Comparison of ENCODE assay signal across 9 mouse cellular contexts in the genomic region with DNA sequence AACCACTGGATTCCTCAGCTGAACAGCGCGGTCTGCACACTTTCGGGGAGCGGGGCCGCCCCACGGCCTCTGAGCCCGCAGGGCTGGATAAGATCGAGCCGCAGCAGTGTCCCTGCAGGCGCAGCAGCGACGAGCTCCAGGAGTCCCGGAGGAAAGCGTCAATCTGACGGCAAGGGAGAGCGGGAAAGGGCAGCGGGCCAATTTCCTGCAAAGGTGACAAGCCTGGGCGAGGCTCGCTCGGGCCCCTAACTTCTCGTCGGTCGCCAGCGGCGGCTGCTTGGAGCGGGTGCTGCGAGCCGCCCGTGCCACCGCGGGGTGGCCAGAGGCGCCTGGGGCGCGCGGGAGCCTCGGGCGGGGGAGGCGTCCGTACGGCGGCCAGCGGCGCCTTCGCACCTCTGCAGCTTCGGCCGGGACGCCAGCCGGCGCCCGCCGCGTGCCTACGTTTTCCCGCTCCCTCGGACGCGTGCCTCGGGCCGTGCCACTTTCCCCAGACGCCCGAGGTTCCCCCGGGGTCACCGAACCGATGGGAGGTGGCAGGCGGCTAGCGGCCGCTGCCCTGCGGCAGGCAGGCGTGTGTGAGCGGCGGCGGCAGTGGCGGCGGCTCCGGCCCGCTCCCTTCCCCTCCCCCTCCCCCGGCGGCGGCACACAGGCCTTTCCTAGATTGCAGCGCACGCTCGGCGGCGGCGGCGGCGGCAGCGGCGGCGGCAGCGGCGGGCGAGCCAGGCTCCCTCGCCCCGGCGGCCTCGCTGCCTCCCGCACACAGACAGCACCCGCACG. TPM values are rescaled to one million over a fixed set of nuclear protein-coding genes. Genes with fewer than 3 reads are reported as not detected.
DNase-seq lines count a peak whose midpoint lies in the region; ATAC-seq lines count a peak whose summit lies in the region.
"Had no signal": no experiment of that assay in that cellular context is flagged by ENCODE, and none has a peak within 500 bp of the region (broad histone marks: within the 10 kb centered on the region; RNA-seq: fewer than 3 reads in every experiment).

No protein-coding gene starts in this region.

- peaks cover 6% of the 10 kb centered on the region; the same call in 1 of the 2 replicates for H3K4me1 ChIP-seq in embryonic facial prominence, embryonic 10.5 days
- H3K4me1 ChIP-seq in heart, embryonic 10.5 days: no peaks in the 10 kb centered on the region
- no peaks in the 10 kb centered on the region for H3K4me1 ChIP-seq in limb, embryonic 15.5 days
- no peaks in the 10 kb centered on the region; the same call in 1 of the 2 replicates for H3K4me1 ChIP-seq in stomach, embryonic 16.5 days (ENCODE audit: control insufficient read depth, insufficient read depth, low read length)

- ATAC-seq in limb, embryonic 15.5 days (ENCODE audit: insufficient number of reproducible peaks, low FRiP score, low TSS enrichment, low read depth): 0 out of 2 replicates have a peak, but pooled peaks have one; percentile 35
- ATAC-seq in stomach, embryonic 16.5 days (ENCODE audit: insufficient read depth, low FRiP score): peak; percentile 40; the same call in 1 of the 2 replicates

- H3K4me2 ChIP-seq in limb, embryonic 15.5 days: peak overlapping the region; percentile 64
- peak overlapping the region; percentile 71 for H3K4me2 ChIP-seq in stomach, embryonic 16.5 days (ENCODE audit: low read depth, low read length)

- peaks cover 98% of the 10 kb centered on the region for H3K27me3 ChIP-seq in embryonic facial prominence, embryonic 10.5 days (replicated peaks; ENCODE audit: low read depth, poor library complexity, severe bottlenecking)
- H3K27me3 ChIP-seq in heart, embryonic 10.5 days (ENCODE audit: insufficient read depth, poor library complexity, severe bottlenecking): peaks cover 69% of the 10 kb centered on the region
- peaks cover 35% of the 10 kb centered on the region for H3K27me3 ChIP-seq in limb, embryonic 15.5 days
- peaks cover 38% of the 10 kb centered on the region for H3K27me3 ChIP-seq in stomach, embryonic 16.5 days (ENCODE audit: control insufficient read depth, insufficient read depth, low read length)

- H3K9ac ChIP-seq in limb, embryonic 15.5 days: peak overlapping the region; percentile 37; the same call in 1 of the 2 replicates
- peak overlapping the region; percentile 58 for H3K9ac ChIP-seq in stomach, embryonic 16.5 days (ENCODE audit: low read length)

- H3K27ac ChIP-seq in embryonic facial prominence, embryonic 10.5 days (replicated peaks): peak overlapping the region; percentile 75
- peak overlapping the region; percentile 76 for H3K27ac ChIP-seq in heart, embryonic 10.5 days
- peak overlapping the region; percentile 78 for H3K27ac ChIP-seq in limb, embryonic 15.5 days
- H3K27ac ChIP-seq in stomach, embryonic 16.5 days (ENCODE audit: low read length): no peak overlapping the region

- no peaks in the 10 kb centered on the region for H3K36me3 ChIP-seq in embryonic facial prominence, embryonic 10.5 days (replicated peaks)
- no peaks in the 10 kb centered on the region for H3K36me3 ChIP-seq in heart, embryonic 10.5 days
- no peaks in the 10 kb centered on the region for H3K36me3 ChIP-seq in limb, embryonic 15.5 days
- no peaks in the 10 kb centered on the region for H3K36me3 ChIP-seq in stomach, embryonic 16.5 days (ENCODE audit: control insufficient read depth, insufficient read depth, low read length)

- 33% methylated on average over 99 of the region's 100 CpGs for WGBS in embryonic facial prominence, embryonic 10.5 days
- WGBS in heart, embryonic 10.5 days: 32% methylated on average over 98 of the region's 100 CpGs
- 33% methylated on average over 61 of the region's 100 CpGs for WGBS in limb, embryonic 15.5 days
- WGBS in stomach, embryonic 16.5 days: 14% methylated on average over 39 of the region's 100 CpGs

- peak overlapping the region; percentile 62 for H3K4me3 ChIP-seq in embryonic facial prominence, embryonic 10.5 days
- peak overlapping the region; percentile 63 for H3K4me3 ChIP-seq in heart, embryonic 10.5 days
- H3K4me3 ChIP-seq in limb, embryonic 15.5 days: peak overlapping the region; percentile 55
- H3K4me3 ChIP-seq in stomach, embryonic 16.5 days (replicated peaks; ENCODE audit: low read length): peak overlapping the region; percentile 51

- peaks cover 12% of the 10 kb centered on the region; the same call in 1 of the 2 replicates for H3K9me3 ChIP-seq in embryonic facial prominence, embryonic 10.5 days
- H3K9me3 ChIP-seq in heart, embryonic 10.5 days: no peaks in the 10 kb centered on the region; the same call in 1 of the 2 replicates
- H3K9me3 ChIP-seq in limb, embryonic 15.5 days: no peaks in the 10 kb centered on the region
- H3K9me3 ChIP-seq in stomach, embryonic 16.5 days (replicated peaks; ENCODE audit: control insufficient read depth, low read length): no peaks in the 10 kb centered on the region

- DNase-seq in heart, adult 18-20 months: peak; percentile 15 to 55
- no peak for DNase-seq in heart, adult 11 months
- DNase-seq in embryonic facial prominence, embryonic 10.5 days (ENCODE audit: low spot score): peak; percentile 52
- no peak for DNase-seq in heart, embryonic 10.5 days (ENCODE audit: low spot score)
- DNase-seq in kidney, adult 9 months: peak; percentile 19
- DNase-seq in naive thymus-derived CD4-positive, alpha-beta T cell, adult 2 months (ENCODE audit: low read depth): peak; percentile 8

RNA-seq across cellular contexts. Expression of gene Nexmif, which starts 1.2 kb away (rescaled TPM):
- total RNA-seq in heart, adult 18-20 months (2021): under 1 TPM; 0.05 to 0.13 TPM
- 0.50 and 0.52 TPM in 2 replicates for polyA plus RNA-seq in embryonic facial prominence, embryonic 10.5 days (2016; fragmentation: Nextera tagmentation; extraction: Ambion mirVana)
- polyA plus RNA-seq in heart, embryonic 10.5 days (2016; fragmentation: Nextera tagmentation; extraction: Ambion mirVana): 0.64 and 0.67 TPM in 2 replicates
- 2.7 and 3.3 TPM in 2 replicates for polyA plus RNA-seq in limb, embryonic 15.5 days (2015; fragmentation: Nextera tagmentation; extraction: Ambion mirVana)
- 0.29 and 0.40 TPM in 2 replicates for polyA plus RNA-seq in stomach, embryonic 16.5 days (2015; fragmentation: Nextera tagmentation; extraction: Ambion mirVana)
- polyA plus RNA-seq: C2C12 had no signal

Comparison
In these comparisons a context has a peak if more than half of its experiments do, and no peak if none do; other contexts are left out.
1. DNase-seq: peak in heart, adult 18-20 months (2 of 2), embryonic facial prominence, embryonic 10.5 days (single experiment), kidney, adult 9 months (single experiment) and naive thymus-derived CD4-positive, alpha-beta T cell, adult 2 months (single experiment); none in heart, adult 11 months (single experiment) and heart, embryonic 10.5 days (single experiment).
2. Peak in every context shown above with its lines, with median percentiles within 50 percentile points of each other: H3K4me3 ChIP-seq.